Mouse (Mus musculus) heart, postnatal 0 days (tissue): ENCODE data around the gene Gm49391. TPM values are rescaled to one million over a fixed set of nuclear protein-coding genes. Genes with fewer than 3 reads are reported as not detected.
A peak's percentile ranks its signal among the peaks of the same experiment; 100 is the strongest.
"Not testable (repeated sequence)": the region's sequence is repeated elsewhere in the genome, so short reads cannot be mapped to it uniquely, and the experiment has no call there.

Experiments
- ATAC-seq: fragments of 200-750 bp; cut with Nextera tagmentation; 2 replicates; pipeline ENCODE4 v1.8.0; 2017; ENCODE audit warnings: low read depth, moderate number of reproducible peaks, moderate library complexity; ENCODE audit not compliant: insufficient read depth
- DNase-seq: peaks from one replicate; pipeline ENCODE4 v3.0.0-alpha.2; 2016; ENCODE audit warnings: low spot score
- H3K27ac ChIP-seq: fragments of 300-500 bp; sonication (generic); 2 replicates; pipeline ENCODE4 v1.5.1; 2014; ENCODE audit warnings: low read depth, mild to moderate bottlenecking
- H3K27me3 ChIP-seq: fragments of 300-500 bp; sonication (generic); 2 replicates; pipeline ENCODE4 v1.6.1; 2014; ENCODE audit warnings: low read length, mixed read lengths; ENCODE audit not compliant: control insufficient read depth, insufficient read depth
- H3K36me3 ChIP-seq: fragments of 300-500 bp; sonication (generic); replicated peaks from 2 replicates; pipeline ENCODE4 v1.6.1; 2014; ENCODE audit warnings: low read length, mixed read lengths; ENCODE audit not compliant: control insufficient read depth, insufficient read depth
- H3K4me1 ChIP-seq: fragments of 300-500 bp; sonication (generic); 2 replicates; pipeline ENCODE4 v1.6.1; 2014; ENCODE audit warnings: antibody characterized with exemption; ENCODE audit not compliant: control insufficient read depth, insufficient read depth
- H3K4me2 ChIP-seq: fragments of 300-500 bp; sonication (generic); 2 replicates; pipeline ENCODE4 v1.6.1; 2014; ENCODE audit warnings: low read depth, mild to moderate bottlenecking, low read length, moderate library complexity
- H3K4me3 ChIP-seq: fragments of 300-500 bp; sonication (generic); 2 replicates; pipeline ENCODE4 v1.5.1; 2014; ENCODE audit warnings: low read depth, low read length
- H3K9ac ChIP-seq: fragments of 300-500 bp; sonication (generic); replicated peaks from 2 replicates; pipeline ENCODE4 v1.6.1; 2014; ENCODE audit warnings: low read depth, low read length, mixed read lengths
- H3K9me3 ChIP-seq: fragments of 300-500 bp; sonication (generic); replicated peaks from 2 replicates; pipeline ENCODE4 v1.6.1; 2016; ENCODE audit warnings: low read length; ENCODE audit not compliant: control insufficient read depth
- CTCF ChIP-seq: IDR thresholded peaks from 2 replicates; pipeline ENCODE4 v1.5.1; 2016; ENCODE audit warnings: antibody characterized with exemption, control low read depth, low read depth
- EP300 ChIP-seq: IDR thresholded peaks from 2 replicates; pipeline ENCODE4 v1.6.1; 2016; ENCODE audit warnings: antibody characterized with exemption, low read depth
- WGBS: fragments of 180-500 bp; shearing (Covaris S2); extraction: QIAGEN DNeasy Blood & Tissue Kit; methylation state at CpG from one replicate; pipeline ENCODE4 v1.1.7; 2014; 5-methylcytosine and 5-hydroxymethylcytosine counted together
- polyA plus RNA-seq: library from polyadenylated mRNA; unstranded; fragments of >200 nt; fragmentation: Nextera tagmentation; extraction: Ambion mirVana; gene quantifications from 2 replicates; pipeline ENCODE4 v1.2.1, GENCODE M21; 2015
- total RNA-seq: library from RNA; depleted of rRNA; stranded (reverse); fragments of >200 nt; gene quantifications from 2 replicates; pipeline ENCODE4 v1.2.3, GENCODE M21; 2014; ENCODE audit warnings: low replicate concordance

Gene Gm49391
- total and polyA plus RNA-seq, 2 experiments from 2014 or later: 4.6 to 9.0 TPM

DNA sequence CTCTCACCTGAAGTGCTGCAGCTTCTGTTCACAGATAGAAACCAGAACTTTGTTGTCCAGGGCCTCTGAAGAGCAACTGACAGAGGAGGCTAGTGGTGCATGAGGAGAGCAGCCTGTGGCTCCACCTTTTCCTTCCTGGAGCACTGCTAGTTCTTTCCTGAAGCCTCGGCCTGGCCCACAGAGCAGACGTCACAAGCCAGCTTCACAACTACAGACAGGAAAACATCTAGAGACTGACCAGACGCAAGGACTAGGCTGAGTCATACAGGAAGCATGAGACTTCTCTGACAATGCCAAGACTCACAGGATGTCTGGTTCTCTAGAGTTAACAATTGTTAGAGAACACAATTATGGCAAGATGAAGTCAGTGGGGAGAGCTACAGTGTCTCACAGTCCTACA lies 39.0 kb downstream of the Gm49391 start, which contains the start of gene Ctla2b:
Gene Ctla2b, minus strand, starts transcription at position 120 of the 400 bp plus-strand sequence.
- 0 out of 2 replicates have a peak, but pooled peaks cover 3% of the 10 kb centered on the region for H3K9me3 ChIP-seq
- H3K4me1 ChIP-seq: no peaks in the 10 kb centered on the region
- H3K4me2 ChIP-seq: no peak within 1 kb of the TSS
- H3K36me3 ChIP-seq: no peaks in the 10 kb centered on the region
- no peak within 1 kb of the TSS for H3K9ac ChIP-seq
- H3K27ac ChIP-seq: peak within 1 kb of the TSS; percentile 63
- WGBS: 42% methylated on average over 3 of the region's 3 CpGs
- H3K27me3 ChIP-seq: no peaks in the 10 kb centered on the region
- peak; percentile 76 for DNase-seq
- no peak within 1 kb of the TSS for H3K4me3 ChIP-seq
- TF ChIP-seq EP300 (peak; percentile 97), CTCF (no peak)
- peak; percentile 96 for ATAC-seq

DNA sequence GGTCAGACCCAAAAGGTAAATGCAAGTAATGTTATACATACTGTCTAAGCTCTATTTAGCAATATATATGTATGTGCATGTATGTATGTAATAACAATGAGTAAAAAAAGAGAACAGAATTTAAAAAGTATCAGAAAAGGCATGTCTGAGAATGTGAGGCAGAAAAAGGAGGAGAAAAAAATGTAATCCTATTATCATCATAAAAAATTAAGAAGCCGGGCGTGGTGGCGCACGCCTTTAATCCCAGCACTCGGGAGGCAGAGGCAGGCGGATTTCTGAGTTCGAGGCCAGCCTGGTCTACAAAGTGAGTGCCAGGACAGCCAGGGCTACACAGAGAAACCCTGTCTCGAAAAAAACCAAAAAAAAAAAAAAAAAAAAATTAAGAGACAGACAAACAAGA lies 39.6 kb downstream of the Gm49391 start, which contains the start of gene Gm49392:
Gene Gm49392, minus strand, starts transcription at position 101 of the 400 bp plus-strand sequence.
- DNase-seq, H3K4me1 ChIP-seq, H3K27me3 ChIP-seq, H3K9me3 ChIP-seq, H3K9ac ChIP-seq, ATAC-seq, H3K4me3 ChIP-seq, H3K4me2 ChIP-seq, H3K36me3 ChIP-seq: not testable (repeated sequence)
- 82% methylated on average over 8 of the region's 8 CpGs for WGBS
- H3K27ac ChIP-seq: peak within 1 kb of the TSS; percentile 63

DNA sequence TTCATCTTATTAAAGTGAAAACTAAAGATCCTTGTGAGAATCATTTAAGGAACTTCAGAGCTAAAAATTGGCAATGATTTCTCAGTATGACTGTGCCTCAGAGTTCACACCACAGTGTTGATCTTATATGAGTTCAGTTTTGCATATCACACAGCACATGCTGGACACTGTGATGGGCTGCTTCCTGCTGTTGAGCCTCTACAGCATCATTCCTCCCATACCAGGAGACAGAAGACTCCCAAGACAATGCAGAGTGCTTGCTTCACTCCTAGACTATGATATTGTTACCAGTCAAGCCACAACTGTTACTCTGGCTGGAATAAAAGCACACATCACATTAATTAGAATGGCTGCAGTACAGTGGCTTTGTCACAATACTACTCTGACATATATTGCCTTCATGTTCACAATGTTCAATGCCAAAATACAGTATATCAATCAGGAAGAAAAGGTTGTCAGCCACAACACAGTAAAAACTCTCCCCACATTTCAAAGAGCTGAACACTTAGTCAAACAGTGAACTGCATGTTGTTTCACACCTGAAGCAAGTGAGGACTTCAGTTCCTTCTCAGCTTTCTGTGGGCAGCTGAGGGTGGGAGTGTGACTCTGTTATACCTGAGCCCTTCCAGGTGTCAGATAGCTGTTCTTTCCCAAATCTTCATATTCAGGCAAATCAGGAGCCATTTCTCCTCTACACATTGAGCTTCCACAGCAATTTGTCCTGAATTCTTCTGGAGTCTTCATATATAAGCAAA lies 40.8 kb downstream of the Gm49391 start:
- no peak overlapping the region for H3K4me2 ChIP-seq
- no peaks in the 10 kb centered on the region for H3K36me3 ChIP-seq
- no peak for TF ChIP-seq EP300
- no peak for TF ChIP-seq CTCF
- no peaks in the 10 kb centered on the region for H3K27me3 ChIP-seq
- H3K4me1 ChIP-seq: no peaks in the 10 kb centered on the region
- no peak overlapping the region for H3K4me3 ChIP-seq
- H3K27ac ChIP-seq: no peak overlapping the region
- ATAC-seq (no peak), DNase-seq (no peak)
- 0 out of 2 replicates have a peak, but pooled peaks cover 3% of the 10 kb centered on the region for H3K9me3 ChIP-seq
- no peak overlapping the region for H3K9ac ChIP-seq

DNA sequence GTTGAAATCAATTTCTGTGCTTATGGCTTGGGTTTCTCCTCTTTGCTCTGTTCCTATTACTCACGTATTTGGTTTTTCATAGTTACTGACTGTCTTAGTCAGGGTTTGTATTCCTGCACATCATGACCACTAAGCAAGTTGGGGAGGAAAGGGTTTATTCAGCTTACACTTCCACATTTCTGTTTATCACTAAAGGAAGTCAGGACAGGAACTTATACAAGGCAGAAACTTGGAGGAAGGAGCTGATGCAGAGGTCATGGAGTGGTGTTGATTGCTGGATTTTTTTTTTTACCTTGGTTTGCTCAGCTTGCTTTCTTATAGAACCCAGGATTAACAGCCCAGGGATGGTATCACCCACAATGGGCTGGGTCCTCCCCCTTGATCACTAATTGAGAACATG lies 44.1 kb downstream of the Gm49391 start:
- WGBS: 70% methylated on average over 1 of the region's 1 CpGs
- Histone ChIP-seq H3K4me1 (no peaks in the 10 kb centered on the region), H3K36me3 (no peaks in the 10 kb centered on the region), H3K4me3 (no peak overlapping the region), H3K4me2 (no peak overlapping the region), H3K27ac (no peak overlapping the region), H3K27me3 (no peaks in the 10 kb centered on the region), H3K9me3 (0 out of 2 replicates have a peak, but pooled peaks cover 3% of the 10 kb centered on the region), H3K9ac (no peak overlapping the region)
- DNase-seq: no peak
- ATAC-seq: no peak
- TF ChIP-seq EP300 (no peak), CTCF (no peak)

DNA sequence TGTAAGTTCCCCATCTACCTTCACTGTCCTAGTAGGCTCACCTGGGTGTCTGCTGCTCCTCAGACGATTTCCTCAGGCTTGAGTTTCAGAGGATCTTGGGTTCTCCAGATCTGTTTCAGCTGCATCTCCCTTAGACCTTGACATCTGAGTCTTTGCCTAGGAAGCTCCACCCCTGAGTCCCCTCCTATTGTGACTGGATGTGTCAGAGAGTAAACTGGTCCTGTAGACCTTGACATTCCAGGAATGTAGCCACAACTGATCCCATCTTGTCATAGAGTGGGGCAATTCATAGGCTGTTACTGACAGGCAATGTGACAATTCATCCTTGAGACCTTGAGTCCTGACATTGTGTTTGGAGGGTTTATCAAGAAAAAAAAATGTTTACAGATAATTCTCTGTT lies 72.1 kb downstream of the Gm49391 start, which contains the start of gene 4930486L24Rik:
Gene 4930486L24Rik, minus strand, starts transcription at position 195 of the 400 bp plus-strand sequence.
- H3K4me1 ChIP-seq: no peaks in the 10 kb centered on the region
- no peak within 1 kb of the TSS for H3K4me2 ChIP-seq
- no peaks in the 10 kb centered on the region for H3K27me3 ChIP-seq
- ATAC-seq (no peak), DNase-seq (no peak)
- H3K27ac ChIP-seq: no peak within 1 kb of the TSS
- H3K4me3 ChIP-seq: no peak within 1 kb of the TSS
- 55% methylated on average over 1 of the region's 1 CpGs for WGBS
- H3K9ac ChIP-seq: no peak within 1 kb of the TSS
- H3K9me3 ChIP-seq: no peaks in the 10 kb centered on the region
- no peaks in the 10 kb centered on the region for H3K36me3 ChIP-seq
- no peak for TF ChIP-seq EP300
- TF ChIP-seq CTCF: no peak
